Mouse (Mus musculus): ENCODE measurements at regions not wholly inside any gene's neighbourhood (a gene's known extent, or its start where the extent isn't known, plus 50 kb on each side); places are given as distances from the start of the nearest gene placed in this dataset.

- Histone ChIP-seq H3K4me2 (ENCODE audit: low read depth, low read length) (no peak overlapping the region), H3K4me1 (ENCODE audit: control insufficient read depth, insufficient read depth, low read length) (no peaks in the 10 kb centered on the region), H3K27ac (replicated peaks; ENCODE audit: low read depth, low read length) (no peak overlapping the region), H3K4me3 (ENCODE audit: low read depth, low read length) (no peak overlapping the region), H3K27me3 (replicated peaks; ENCODE audit: control insufficient read depth, insufficient read depth, low read length) (no peaks in the 10 kb centered on the region), H3K36me3 (ENCODE audit: control insufficient read depth, insufficient read depth, low read length) (no peaks in the 10 kb centered on the region), H3K9me3 (ENCODE audit: control insufficient read depth, low read length) (no peaks in the 10 kb centered on the region), H3K9ac (ENCODE audit: low read depth, low read length) (no peak overlapping the region)
- ATAC-seq (ENCODE audit: low read depth) (no peak), DNase-seq (ENCODE audit: low spot score) (no peak)
- WGBS, result 72% methylated on average over 3 of the region's 3 CpGs
Measured at GRCm38 (mm10) chr2:133481785-133482184, 70.2 kb upstream of the Bmp2 start.

- H3K4me2 ChIP-seq (ENCODE audit: low read depth, low read length), result no peak overlapping the region
- 72% methylated on average over 3 of the region's 3 CpGs for WGBS
- no peak overlapping the region for H3K9ac ChIP-seq (ENCODE audit: low read depth, low read length)
- no peak for ATAC-seq (ENCODE audit: low read depth)
- H3K4me3 ChIP-seq (ENCODE audit: low read depth, low read length), result no peak overlapping the region
- H3K27ac ChIP-seq (replicated peaks; ENCODE audit: low read depth, low read length), result no peak overlapping the region
- no peaks in the 10 kb centered on the region for H3K4me1 ChIP-seq (ENCODE audit: control insufficient read depth, insufficient read depth, low read length)
- H3K36me3 ChIP-seq (ENCODE audit: control insufficient read depth, insufficient read depth, low read length), result no peaks in the 10 kb centered on the region
- DNase-seq (ENCODE audit: low spot score), result no peak
- H3K9me3 ChIP-seq (ENCODE audit: control insufficient read depth, low read length), result 0 out of 2 replicates have a peak, but pooled peaks cover 3% of the 10 kb centered on the region
- no peaks in the 10 kb centered on the region for H3K27me3 ChIP-seq (replicated peaks; ENCODE audit: control insufficient read depth, insufficient read depth, low read length)
Measured at GRCm38 (mm10) chr2:133495443-133495842, 56.5 kb upstream of the Bmp2 start.

- H3K36me3 ChIP-seq (ENCODE audit: control insufficient read depth, insufficient read depth, low read length), result no peaks in the 10 kb centered on the region
Measured at GRCm38 (mm10) chr2:133496389-133496788, 55.6 kb upstream of the Bmp2 start.

GRCm38 (mm10) chr2:133497071-133497470, 54.9 kb upstream of the Bmp2 start:
- no peak overlapping the region for H3K27ac ChIP-seq (replicated peaks; ENCODE audit: low read depth, low read length)

More at GRCm38 (mm10) chr2:133496389-133496788, 55.6 kb upstream of the Bmp2 start:
- Histone ChIP-seq H3K27me3 (replicated peaks; ENCODE audit: control insufficient read depth, insufficient read depth, low read length) (no peaks in the 10 kb centered on the region), H3K9me3 (ENCODE audit: control insufficient read depth, low read length) (no peaks in the 10 kb centered on the region), H3K4me2 (ENCODE audit: low read depth, low read length) (no peak overlapping the region), H3K9ac (ENCODE audit: low read depth, low read length) (no peak overlapping the region), H3K27ac (replicated peaks; ENCODE audit: low read depth, low read length) (no peak overlapping the region), H3K4me3 (ENCODE audit: low read depth, low read length) (no peak overlapping the region), H3K4me1 (ENCODE audit: control insufficient read depth, insufficient read depth, low read length) (no peaks in the 10 kb centered on the region)
- ATAC-seq (ENCODE audit: low read depth) (no peak), DNase-seq (ENCODE audit: low spot score) (no peak)

GRCm38 (mm10) chr2:133497541-133498185, 54.3 kb upstream of the Bmp2 start:
- Histone ChIP-seq H3K27me3 (replicated peaks; ENCODE audit: control insufficient read depth, insufficient read depth, low read length) (no peaks in the 10 kb centered on the region), H3K4me1 (ENCODE audit: control insufficient read depth, insufficient read depth, low read length) (no peaks in the 10 kb centered on the region), H3K4me3 (ENCODE audit: low read depth, low read length) (no peak overlapping the region), H3K9ac (ENCODE audit: low read depth, low read length) (no peak overlapping the region), H3K27ac (replicated peaks; ENCODE audit: low read depth, low read length) (no peak overlapping the region), H3K4me2 (ENCODE audit: low read depth, low read length) (no peak overlapping the region), H3K9me3 (ENCODE audit: control insufficient read depth, low read length) (no peaks in the 10 kb centered on the region), H3K36me3 (ENCODE audit: control insufficient read depth, insufficient read depth, low read length) (no peaks in the 10 kb centered on the region)
- WGBS, result 71% methylated on average over 8 of the region's 8 CpGs
- ATAC-seq (ENCODE audit: low read depth) (no peak), DNase-seq (ENCODE audit: low spot score) (no peak)

More at GRCm38 (mm10) chr2:133497071-133497470, 54.9 kb upstream of the Bmp2 start:
- Histone ChIP-seq H3K9ac (ENCODE audit: low read depth, low read length) (no peak overlapping the region), H3K27me3 (replicated peaks; ENCODE audit: control insufficient read depth, insufficient read depth, low read length) (no peaks in the 10 kb centered on the region), H3K9me3 (ENCODE audit: control insufficient read depth, low read length) (no peaks in the 10 kb centered on the region), H3K36me3 (ENCODE audit: control insufficient read depth, insufficient read depth, low read length) (no peaks in the 10 kb centered on the region), H3K4me1 (ENCODE audit: control insufficient read depth, insufficient read depth, low read length) (no peaks in the 10 kb centered on the region), H3K4me3 (ENCODE audit: low read depth, low read length) (no peak overlapping the region), H3K4me2 (ENCODE audit: low read depth, low read length) (no peak overlapping the region)
- ATAC-seq (ENCODE audit: low read depth) (no peak), DNase-seq (ENCODE audit: low spot score) (no peak)
- 90% methylated on average over 4 of the region's 4 CpGs for WGBS

- Histone ChIP-seq H3K4me3 (ENCODE audit: low read depth, low read length) (no peak overlapping the region), H3K4me2 (ENCODE audit: low read depth, low read length) (no peak overlapping the region), H3K36me3 (ENCODE audit: control insufficient read depth, insufficient read depth, low read length) (no peaks in the 10 kb centered on the region), H3K9me3 (ENCODE audit: control insufficient read depth, low read length) (no peaks in the 10 kb centered on the region), H3K9ac (ENCODE audit: low read depth, low read length) (no peak overlapping the region), H3K27me3 (replicated peaks; ENCODE audit: control insufficient read depth, insufficient read depth, low read length) (no peaks in the 10 kb centered on the region), H3K27ac (replicated peaks; ENCODE audit: low read depth, low read length) (no peak overlapping the region), H3K4me1 (ENCODE audit: control insufficient read depth, insufficient read depth, low read length) (no peaks in the 10 kb centered on the region)
- WGBS, result 75% methylated on average over 2 of the region's 2 CpGs
- no peak for DNase-seq (ENCODE audit: low spot score)
- ATAC-seq (ENCODE audit: low read depth), result no peak
Measured at GRCm38 (mm10) chr2:133498186-133498571, 53.8 kb upstream of the Bmp2 start.

- no peaks in the 10 kb centered on the region for H3K9me3 ChIP-seq (ENCODE audit: control insufficient read depth, low read length)
- 56% methylated on average over 3 of the region's 3 CpGs for WGBS
- H3K4me3 ChIP-seq (ENCODE audit: low read depth, low read length), result no peak overlapping the region
- no peak for ATAC-seq (ENCODE audit: low read depth)
- H3K9ac ChIP-seq (ENCODE audit: low read depth, low read length), result no peak overlapping the region
- H3K4me2 ChIP-seq (ENCODE audit: low read depth, low read length), result no peak overlapping the region
- H3K4me1 ChIP-seq (ENCODE audit: control insufficient read depth, insufficient read depth, low read length), result no peaks in the 10 kb centered on the region
- H3K27me3 ChIP-seq (replicated peaks; ENCODE audit: control insufficient read depth, insufficient read depth, low read length), result no peaks in the 10 kb centered on the region
- no peak for DNase-seq (ENCODE audit: low spot score)
- H3K27ac ChIP-seq (replicated peaks; ENCODE audit: low read depth, low read length), result no peak overlapping the region
- H3K36me3 ChIP-seq (ENCODE audit: control insufficient read depth, insufficient read depth, low read length), result no peaks in the 10 kb centered on the region
Measured at GRCm38 (mm10) chr2:133498717-133499143, 53.2 kb upstream of the Bmp2 start.

- no peak for ATAC-seq (ENCODE audit: low read depth)
- WGBS, result 58% methylated on average over 3 of the region's 3 CpGs
Measured at GRCm38 (mm10) chr2:133499904-133500303, 52.1 kb upstream of the Bmp2 start.

More at GRCm38 (mm10) chr2:133499904-133500303, 52.1 kb upstream of the Bmp2 start:
- no peak overlapping the region for H3K27ac ChIP-seq (replicated peaks; ENCODE audit: low read depth, low read length)
- H3K4me1 ChIP-seq (ENCODE audit: control insufficient read depth, insufficient read depth, low read length), result no peaks in the 10 kb centered on the region
- H3K36me3 ChIP-seq (ENCODE audit: control insufficient read depth, insufficient read depth, low read length), result no peaks in the 10 kb centered on the region
- H3K9me3 ChIP-seq (ENCODE audit: control insufficient read depth, low read length), result no peaks in the 10 kb centered on the region
- no peak for DNase-seq (ENCODE audit: low spot score)
- H3K4me3 ChIP-seq (ENCODE audit: low read depth, low read length), result no peak overlapping the region
- no peaks in the 10 kb centered on the region for H3K27me3 ChIP-seq (replicated peaks; ENCODE audit: control insufficient read depth, insufficient read depth, low read length)
- H3K9ac ChIP-seq (ENCODE audit: low read depth, low read length), result no peak overlapping the region
- no peak overlapping the region for H3K4me2 ChIP-seq (ENCODE audit: low read depth, low read length)

Measured in embryonic facial prominence, embryonic 14.5 days (tissue).